Mouse (Mus musculus) erythroblast, embryonic 14.5 days (primary cell): ENCODE results near the gene Pde4d. TPM values are rescaled to one million over a fixed set of nuclear protein-coding genes. Genes with fewer than 3 reads are reported as not detected.

Experiments
- H3K27me3 ChIP-seq: 2 replicates; pipeline ENCODE4 v1.6.1; 2012; ENCODE audit warnings: inconsistent platforms; ENCODE audit not compliant: control insufficient read depth
- H3K36me3 ChIP-seq: 2 replicates; pipeline ENCODE4 v1.6.1; 2012; ENCODE audit warnings: mild to moderate bottlenecking, inconsistent platforms; ENCODE audit not compliant: control insufficient read depth
- H3K4me1 ChIP-seq: 2 replicates; pipeline ENCODE4 v1.6.1; 2012; ENCODE audit warnings: inconsistent platforms; ENCODE audit not compliant: control insufficient read depth
- H3K4me3 ChIP-seq: replicated peaks from 2 replicates; pipeline ENCODE3; 2012; ENCODE audit warnings: moderate library complexity, mild to moderate bottlenecking, inconsistent platforms
- H3K9me3 ChIP-seq: 2 replicates; pipeline ENCODE4 v1.6.1; 2012; ENCODE audit warnings: low read length, inconsistent platforms, mixed read lengths; ENCODE audit not compliant: control insufficient read depth
- GATA1 ChIP-seq: IDR thresholded peaks from 2 replicates; pipeline ENCODE4 v1.6.1; 2012; ENCODE audit warnings: low read length, inconsistent platforms, mixed read lengths
- TAL1 ChIP-seq: IDR thresholded peaks from 3 replicates; pipeline ENCODE4 v1.6.1; 2012; ENCODE audit warnings: low read length, inconsistent platforms, mixed read lengths
- polyA plus RNA-seq: library from polyadenylated mRNA; stranded (reverse); fragments of >175 nt; gene quantifications from 2 replicates; pipeline ENCODE4 v1.2.3, GENCODE M21; 2012

Pde4d gene
- polyA plus RNA-seq, 1 experiment, result 0.23 TPM

- no peaks in the 10 kb centered on the region for H3K4me1 ChIP-seq
- TF ChIP-seq TAL1 (no peak), GATA1 (no peak)
- no peaks in the 10 kb centered on the region for H3K9me3 ChIP-seq
- H3K4me3 ChIP-seq, result no peak overlapping the region
- H3K36me3 ChIP-seq, result no peaks in the 10 kb centered on the region
- H3K27me3 ChIP-seq, result no peaks in the 10 kb centered on the region
Observed at GRCm38 (mm10) chr13:109211941-109212487, 762.3 kb downstream of the Pde4d start.

DNA sequence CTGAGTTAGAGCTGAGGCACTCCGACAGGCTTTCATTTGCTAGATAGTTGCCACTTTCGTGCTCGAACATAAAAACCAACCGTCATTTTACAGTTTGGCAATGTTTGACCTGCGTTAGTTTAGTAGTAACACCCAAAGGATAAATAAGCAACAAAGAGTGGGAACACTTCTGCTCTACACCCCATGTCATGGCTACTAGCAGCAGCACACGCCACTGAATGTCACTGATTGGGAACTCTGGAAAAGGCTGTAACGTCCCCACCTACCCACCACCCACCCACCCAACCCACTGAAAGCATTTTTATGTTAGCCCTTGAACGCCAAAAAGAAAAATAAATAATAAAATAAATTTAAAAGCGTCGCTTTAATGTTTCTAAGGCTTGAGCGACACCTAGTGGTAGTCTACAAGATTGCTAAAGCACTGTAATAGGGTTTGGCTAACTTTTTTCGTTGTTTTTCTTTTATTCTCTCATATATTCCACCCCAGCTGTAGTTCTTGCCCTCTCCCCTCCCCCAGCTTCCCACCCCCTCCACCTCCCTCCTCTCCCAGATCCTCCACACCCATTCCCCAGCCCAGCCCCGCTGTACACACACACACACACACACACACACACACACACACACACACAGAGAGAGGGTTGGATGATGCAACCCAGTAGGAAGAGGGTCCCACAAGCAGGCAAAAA, 763.2 kb downstream of the Pde4d start:
- Histone ChIP-seq H3K36me3 (no peaks in the 10 kb centered on the region), H3K4me1 (no peaks in the 10 kb centered on the region), H3K27me3 (no peaks in the 10 kb centered on the region), H3K9me3 (no peaks in the 10 kb centered on the region), H3K4me3 (no peak overlapping the region)
- TF ChIP-seq TAL1, result no peak
- no peak for TF ChIP-seq GATA1

- no peak for TF ChIP-seq TAL1
- TF ChIP-seq GATA1, result no peak
- H3K27me3 ChIP-seq, result no peaks in the 10 kb centered on the region
- no peaks in the 10 kb centered on the region for H3K36me3 ChIP-seq
- H3K4me1 ChIP-seq, result no peaks in the 10 kb centered on the region
- no peaks in the 10 kb centered on the region for H3K9me3 ChIP-seq
- no peak overlapping the region for H3K4me3 ChIP-seq
Observed at GRCm38 (mm10) chr13:109219019-109219725, 769.4 kb downstream of the Pde4d start.

GRCm38 (mm10) chr13:109228967-109229617, 779.3 kb downstream of the Pde4d start:
- Histone ChIP-seq H3K27me3 (no peaks in the 10 kb centered on the region), H3K36me3 (no peaks in the 10 kb centered on the region), H3K4me3 (no peak overlapping the region), H3K4me1 (peaks cover 7% of the 10 kb centered on the region), H3K9me3 (no peaks in the 10 kb centered on the region)
- TF ChIP-seq GATA1 (no peak), TAL1 (no peak)

DNA sequence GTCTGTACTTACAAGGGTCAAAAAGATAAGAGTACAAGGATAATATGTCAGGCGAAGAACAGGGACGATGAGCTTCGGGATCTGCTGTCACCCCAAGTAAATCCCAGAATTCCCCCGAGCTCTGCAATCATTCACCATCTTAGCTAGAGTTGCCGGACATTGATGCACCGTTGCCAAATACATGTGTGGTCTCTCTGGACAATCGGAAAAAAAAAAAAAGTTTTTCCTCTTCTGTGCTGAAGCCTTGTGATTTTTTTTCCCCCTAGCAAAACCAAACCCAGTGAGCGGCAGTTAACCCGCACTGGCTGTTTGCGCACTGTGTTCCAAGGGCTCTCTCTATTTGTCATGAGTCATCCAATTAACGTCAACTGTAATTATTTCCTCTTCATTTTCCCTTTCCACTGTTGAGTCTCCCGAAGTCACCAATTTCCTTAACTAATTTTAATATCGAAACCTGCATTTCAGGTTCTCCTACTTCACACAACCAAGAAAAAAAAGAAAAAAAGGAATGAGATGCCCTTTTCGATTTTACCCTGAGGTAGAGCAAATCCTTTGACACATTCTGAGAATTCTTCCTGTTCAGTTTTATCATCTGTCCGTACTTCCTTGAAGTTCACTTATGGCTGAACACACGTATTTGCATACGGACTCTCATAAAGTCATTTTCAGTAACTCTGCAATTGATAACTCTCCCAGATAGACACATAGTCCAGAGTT, 780.0 kb downstream of the Pde4d start:
- Histone ChIP-seq H3K4me1 (peaks cover 7% of the 10 kb centered on the region), H3K9me3 (no peaks in the 10 kb centered on the region), H3K36me3 (no peaks in the 10 kb centered on the region), H3K27me3 (no peaks in the 10 kb centered on the region), H3K4me3 (no peak overlapping the region)
- TF ChIP-seq TAL1 (no peak), GATA1 (no peak)

GRCm38 (mm10) chr13:109230335-109230987, 780.7 kb downstream of the Pde4d start:
- Histone ChIP-seq H3K4me1 (peaks cover 7% of the 10 kb centered on the region), H3K36me3 (no peaks in the 10 kb centered on the region), H3K4me3 (no peak overlapping the region), H3K9me3 (no peaks in the 10 kb centered on the region), H3K27me3 (no peaks in the 10 kb centered on the region)
- TF ChIP-seq GATA1, result no peak
- no peak for TF ChIP-seq TAL1

DNA sequence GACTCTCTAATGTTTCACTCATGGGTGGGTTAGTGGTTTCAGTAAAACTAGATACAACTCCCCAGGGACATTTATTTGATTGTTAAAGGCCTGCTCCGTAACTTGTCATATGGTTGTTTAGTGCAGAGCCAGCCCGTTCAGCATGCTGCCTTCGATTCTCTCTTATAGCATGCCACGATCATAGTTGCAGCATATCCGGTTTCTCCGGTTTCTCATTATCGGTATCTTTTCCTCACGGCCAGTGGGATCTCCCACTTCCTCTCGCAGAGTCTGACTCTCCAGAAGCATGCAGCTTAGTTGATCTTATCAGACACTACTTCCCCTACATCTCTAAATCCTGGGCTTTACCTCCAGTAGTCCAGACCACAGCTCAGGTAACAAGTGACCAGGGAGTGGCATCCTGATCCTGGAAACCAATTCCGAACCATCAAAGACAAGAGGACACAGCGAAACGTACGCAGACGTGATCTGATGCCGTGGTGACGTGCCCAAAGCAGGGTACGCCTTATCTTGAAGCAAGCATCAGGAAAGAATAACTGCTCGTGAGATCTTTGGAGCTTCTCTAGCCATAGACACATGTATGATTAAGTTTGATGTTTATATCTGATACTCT, 782.2 kb downstream of the Pde4d start:
- H3K4me3 ChIP-seq, result no peak overlapping the region
- no peaks in the 10 kb centered on the region for H3K9me3 ChIP-seq
- H3K4me1 ChIP-seq, result peaks cover 7% of the 10 kb centered on the region
- no peaks in the 10 kb centered on the region for H3K36me3 ChIP-seq
- TF ChIP-seq TAL1 (no peak), GATA1 (no peak)
- no peaks in the 10 kb centered on the region for H3K27me3 ChIP-seq

DNA sequence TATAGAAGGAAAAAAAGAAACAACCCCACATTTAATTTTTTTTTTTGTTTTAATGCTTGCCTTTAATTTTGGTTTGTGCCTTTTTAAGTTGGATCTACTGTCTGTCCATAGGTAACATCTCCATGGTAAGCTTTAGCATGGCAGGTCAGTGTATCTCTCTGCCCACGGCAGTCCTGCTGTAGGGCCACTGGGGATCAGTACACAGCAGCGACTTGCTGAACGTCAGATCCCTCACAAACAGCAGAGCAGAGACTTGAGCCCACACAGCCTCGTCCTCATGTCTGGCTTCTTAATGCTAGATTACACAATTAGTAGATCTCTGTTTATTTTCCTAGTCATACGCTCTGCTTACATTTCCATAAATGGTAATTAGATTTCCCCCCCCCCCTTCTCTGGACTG, 782.8 kb downstream of the Pde4d start:
- TF ChIP-seq GATA1 (no peak), TAL1 (no peak)
- Histone ChIP-seq H3K4me1 (peaks cover 7% of the 10 kb centered on the region), H3K9me3 (no peaks in the 10 kb centered on the region), H3K27me3 (no peaks in the 10 kb centered on the region), H3K36me3 (no peaks in the 10 kb centered on the region), H3K4me3 (no peak overlapping the region)
